Mouse (Mus musculus): Measurements from ENCODE around the gene Lrba.

Gene Lrba

DNA sequence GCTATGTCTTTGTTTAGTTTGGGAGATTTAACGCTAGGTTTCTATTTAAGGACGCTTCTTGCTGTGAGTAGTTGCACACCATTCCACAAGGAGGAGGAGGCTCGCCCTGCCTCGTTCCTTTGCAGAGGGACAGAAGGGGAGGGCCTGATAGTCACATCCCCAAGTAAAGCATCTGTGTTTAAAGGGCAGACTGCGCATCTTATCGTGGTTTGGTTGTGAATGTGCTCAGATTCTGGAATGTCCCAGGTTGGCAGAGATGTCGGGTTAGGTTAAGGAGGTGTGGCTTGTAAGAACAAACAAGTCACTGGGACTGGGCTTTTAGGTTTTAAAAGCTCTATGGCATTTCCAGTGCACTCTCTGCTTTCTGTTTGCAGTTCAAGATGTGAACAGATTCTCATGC, 464.8 kb downstream of the Lrba start:
- DNase-seq, result peak; percentile 9

DNA sequence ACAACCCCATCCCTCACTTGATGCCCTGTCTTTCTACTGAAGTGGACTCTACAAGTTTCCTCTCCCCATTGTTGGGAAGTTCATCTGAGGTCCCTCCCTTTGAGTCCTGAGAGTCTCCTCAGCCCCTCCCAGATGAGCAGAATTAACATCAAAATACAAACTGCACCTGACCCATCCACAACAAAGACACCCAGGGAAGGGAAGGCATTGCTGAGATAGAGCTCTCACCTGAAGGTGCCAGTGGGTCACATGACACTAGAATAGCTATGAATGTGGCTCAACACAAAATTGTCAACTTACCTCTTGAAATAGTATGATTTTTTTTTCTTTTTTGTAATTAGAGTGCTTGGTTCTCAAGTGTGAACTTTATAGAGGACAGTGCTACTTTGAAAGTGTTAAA, 468.3 kb downstream of the Lrba start:
- no peak for DNase-seq

DNA sequence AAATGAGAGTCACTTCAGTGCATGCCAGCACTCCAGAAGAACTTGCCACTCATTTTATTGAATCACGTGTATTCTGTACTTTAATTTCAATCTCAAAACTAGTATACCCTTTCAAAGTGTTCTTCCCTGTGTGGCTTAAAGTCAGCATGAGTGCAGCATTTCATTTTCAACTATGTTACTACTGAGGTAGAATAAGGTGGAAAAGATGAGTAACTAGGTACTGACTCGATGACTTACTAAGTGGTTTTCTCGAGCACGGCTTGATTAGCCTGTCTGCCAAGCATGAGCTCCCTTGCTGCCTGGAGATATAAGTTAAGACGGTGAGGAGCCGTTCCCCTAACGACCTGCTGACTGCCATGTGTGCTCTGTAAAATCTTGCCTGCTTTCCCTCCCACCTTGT, 469.1 kb downstream of the Lrba start:
- no peak for DNase-seq

DNA sequence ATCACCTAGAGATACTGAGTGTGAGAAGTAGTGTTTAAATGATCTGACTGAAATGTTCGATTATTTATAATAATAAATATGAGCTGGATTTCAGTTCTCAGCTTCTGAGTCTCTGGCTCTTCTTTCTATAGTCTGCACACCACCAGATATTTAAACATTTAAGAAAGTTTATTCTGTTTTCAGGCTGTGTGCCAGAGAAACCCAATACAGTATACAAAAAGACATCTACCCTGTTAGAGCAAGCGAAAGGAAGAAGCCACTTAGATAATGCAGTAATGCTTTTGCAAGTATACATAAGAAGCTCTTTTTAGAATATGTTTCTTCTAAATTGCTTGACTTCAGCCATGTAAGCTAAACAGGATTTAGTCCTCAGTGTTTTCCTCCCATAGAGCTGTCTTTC, 474.5 kb downstream of the Lrba start:
- no peak for DNase-seq

DNA sequence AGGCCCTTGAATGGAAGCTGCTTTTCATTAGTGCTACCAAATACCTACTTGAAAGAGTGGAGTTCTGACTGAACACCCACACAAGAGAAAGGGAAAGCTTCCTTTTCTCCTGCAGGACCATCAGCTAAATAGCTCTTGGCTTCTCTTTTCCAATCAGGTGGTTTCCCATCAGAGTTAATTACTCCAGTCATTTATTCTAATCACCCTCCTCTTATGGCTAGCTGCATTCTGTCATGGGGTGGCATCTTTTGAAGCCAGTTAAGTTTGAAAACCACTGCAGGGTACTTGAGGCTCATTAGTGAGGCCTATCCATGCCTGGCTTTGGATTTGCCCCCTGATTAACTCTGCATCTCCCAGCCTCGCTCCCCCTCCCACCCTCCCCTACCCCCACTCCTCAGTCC, 476.7 kb downstream of the Lrba start:
- no peak for DNase-seq

DNA sequence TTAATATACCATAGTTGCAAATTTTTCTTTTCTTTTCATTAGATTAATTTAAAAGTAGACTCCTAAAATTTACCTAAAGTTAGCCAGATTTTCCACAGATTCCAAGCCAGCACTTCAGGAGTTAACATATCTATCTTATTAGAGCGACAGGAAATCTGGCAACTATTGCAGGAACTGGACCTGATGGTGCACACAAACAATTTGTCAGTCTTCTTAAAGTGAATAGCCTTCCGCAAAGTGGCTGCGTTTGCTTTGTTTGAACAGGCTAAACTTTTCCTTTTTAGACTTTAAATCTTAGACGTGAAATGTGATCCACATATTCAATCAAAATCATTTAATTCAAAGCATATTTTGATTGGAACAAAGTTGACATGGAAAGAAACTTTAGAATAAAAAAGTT, 485.0 kb downstream of the Lrba start:
- no peak for DNase-seq

DNA sequence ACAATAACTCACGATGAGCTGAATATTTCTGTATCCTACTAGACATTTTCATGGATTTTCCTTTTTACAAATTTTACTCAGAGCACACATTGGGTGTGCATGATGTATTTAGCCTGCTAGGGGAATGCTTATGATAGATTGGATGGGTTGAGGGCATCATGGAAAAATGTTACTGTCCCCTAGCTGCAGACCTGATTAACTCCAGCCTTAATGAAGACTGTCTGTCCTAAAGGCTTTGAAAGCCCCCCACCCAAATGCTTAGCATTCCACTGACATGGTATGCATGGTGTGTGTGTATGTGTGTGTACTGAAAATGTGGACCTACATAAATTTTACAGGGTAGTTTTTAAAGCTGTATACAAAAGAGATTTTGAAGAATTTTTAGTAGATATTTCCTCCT, 487.1 kb downstream of the Lrba start:
- no peak for DNase-seq

DNA sequence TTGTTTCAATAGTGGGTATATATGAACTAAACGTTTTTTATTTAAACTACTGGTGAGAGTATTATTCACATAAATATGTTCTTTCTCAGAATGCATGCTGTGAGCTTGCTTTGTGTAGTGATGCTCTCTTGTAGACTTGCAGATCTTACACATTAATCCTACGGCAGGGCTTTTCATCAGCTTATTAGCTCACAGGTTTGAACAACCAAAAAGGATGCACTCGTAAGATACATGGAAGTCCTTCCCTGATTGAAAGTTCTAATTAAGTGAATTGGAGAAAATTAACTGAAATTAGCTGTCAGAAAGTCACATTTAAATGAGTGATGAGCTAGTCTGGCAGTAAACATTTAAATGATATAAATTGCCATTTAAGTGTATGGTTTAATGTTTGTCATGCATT, 488.3 kb downstream of the Lrba start:
- no peak for DNase-seq

DNA sequence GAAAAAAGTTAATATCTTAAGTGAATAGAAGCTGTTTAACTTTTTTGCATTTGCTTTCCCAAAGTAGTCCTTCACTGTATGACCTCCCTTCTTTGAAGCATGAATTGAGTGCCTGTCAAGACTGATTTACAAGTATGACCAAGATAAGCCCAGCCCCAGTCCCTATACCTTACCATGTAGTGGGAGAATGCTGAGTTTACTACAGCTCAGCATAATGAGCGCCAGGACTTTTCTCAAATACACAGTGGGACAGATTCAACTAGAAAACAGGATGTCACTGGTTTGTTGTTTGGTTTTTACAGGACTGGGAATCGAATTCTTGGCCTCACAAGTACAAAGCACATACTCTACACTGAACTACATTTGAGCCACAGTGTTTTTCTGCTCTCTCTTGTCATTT, 490.0 kb downstream of the Lrba start:
- no peak for DNase-seq

DNA sequence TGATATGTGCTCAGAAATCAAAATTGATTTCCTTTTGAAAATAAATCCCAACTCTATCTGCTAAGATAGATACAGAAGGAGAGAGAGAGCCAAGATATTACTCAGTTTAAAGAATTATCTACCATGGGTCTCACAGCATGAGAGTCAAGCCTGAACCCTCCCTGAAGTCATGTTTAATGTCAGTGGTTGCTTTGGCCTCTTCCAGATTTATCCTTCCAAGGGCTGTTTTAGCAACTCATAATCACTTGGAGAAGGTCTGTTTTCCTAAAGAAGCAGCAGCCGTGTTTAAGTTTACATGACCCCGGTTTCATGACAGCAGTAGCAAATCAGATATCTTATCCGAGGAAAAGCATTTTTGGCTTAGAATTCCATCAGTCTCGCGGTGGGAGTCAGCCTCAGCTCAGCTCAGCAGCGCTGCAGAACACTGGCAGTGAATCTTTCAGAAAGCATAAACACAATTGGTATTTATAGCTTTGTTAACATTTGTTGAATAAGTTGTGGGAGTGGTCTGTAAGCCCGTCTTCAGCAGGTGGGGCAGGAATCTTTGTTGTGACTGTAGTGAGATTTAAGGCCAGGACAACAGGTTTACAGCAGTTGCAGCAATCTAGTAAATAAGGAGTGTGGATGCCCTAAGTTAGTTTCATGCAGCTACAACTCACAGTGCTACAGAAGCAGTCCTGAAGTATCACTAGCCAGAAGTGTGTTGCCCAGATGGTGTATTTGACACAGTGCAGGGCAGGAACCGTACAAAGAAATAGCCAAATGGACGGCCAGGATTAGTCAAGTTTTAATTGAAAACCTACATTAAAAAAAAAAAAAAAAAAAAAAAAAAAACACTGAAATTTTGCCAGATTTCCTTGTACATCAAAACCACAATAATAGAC, 499.2 kb downstream of the Lrba start:
- DNase-seq, result no peak

DNA sequence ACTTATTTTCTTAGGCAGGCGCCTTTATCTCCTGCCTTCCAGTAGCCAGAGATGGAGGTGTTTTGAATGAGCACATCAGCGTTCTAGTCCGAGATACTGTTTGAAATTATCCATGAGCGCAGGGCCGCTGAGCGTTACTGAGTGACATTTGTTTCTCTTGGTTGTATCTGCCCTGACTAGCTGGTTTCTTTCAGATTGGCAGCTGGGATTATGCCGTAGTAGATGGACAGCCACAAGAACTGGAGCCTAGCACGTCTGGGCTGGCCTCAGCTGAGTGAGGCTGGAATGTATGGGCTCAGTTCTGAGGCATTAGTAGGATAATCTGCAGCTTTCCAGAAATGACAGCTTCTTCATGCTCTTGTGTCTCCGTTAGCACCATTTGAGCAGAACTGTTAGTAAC, 500.6 kb downstream of the Lrba start:
- no peak for DNase-seq

DNA sequence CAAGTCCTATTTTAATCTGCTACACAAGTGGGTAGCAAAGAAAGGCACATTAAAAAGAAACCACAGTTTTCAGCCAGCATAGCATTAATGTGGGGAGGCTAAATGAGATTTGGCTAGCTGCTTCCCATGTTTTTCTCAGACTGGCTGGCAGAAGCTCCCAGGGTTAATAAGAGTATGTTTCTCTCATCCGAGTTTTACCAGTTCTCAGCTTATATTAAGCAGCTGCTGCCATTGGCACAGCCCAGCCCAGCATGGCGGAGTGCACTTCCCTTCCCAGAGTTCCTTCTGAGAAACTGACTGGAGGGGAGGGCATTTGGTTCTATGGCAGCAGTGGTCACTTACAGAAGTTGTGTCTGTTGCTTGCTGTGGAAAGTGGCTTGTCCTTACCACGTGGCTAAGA, 514.4 kb downstream of the Lrba start:
- DNase-seq, result no peak

DNA sequence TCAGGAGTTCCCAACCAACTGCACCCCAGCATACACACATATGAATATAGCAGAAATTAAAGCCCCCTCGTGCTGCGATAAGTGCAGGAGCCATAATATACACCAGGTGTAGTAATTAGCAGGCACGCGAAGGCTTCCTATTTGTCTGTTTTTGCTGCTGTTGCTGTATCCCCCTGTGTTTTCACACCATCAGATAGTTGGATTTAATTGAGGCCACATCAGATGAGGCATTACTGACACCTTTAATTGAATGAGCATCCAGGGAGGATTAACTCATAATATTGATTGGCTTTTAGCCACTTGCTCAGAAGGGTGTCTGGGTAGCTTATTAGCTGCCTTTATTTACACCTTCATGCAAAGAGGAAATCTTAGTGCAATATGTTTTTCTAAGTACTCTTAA, 515.3 kb downstream of the Lrba start:
- no peak for DNase-seq

DNA sequence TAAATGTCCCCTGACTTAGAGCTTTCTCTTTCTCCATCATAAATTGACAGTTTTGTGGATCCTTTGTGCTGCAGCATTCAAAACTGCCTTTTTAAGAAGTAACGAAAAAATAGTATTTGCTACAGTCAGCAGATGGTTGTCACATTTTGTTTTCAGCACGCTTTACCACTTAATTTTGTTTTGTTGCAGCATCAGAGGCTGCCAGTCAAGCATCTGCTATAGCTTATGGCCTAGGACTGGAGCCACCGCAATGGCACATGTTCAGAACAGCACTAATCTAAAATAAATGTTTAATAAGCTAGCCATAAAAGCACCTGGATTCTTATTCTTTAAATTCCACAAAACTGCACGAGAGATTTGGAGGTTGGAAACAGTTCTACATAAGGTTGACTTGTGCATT, 520.9 kb downstream of the Lrba start:
- peak; percentile 21 for DNase-seq

DNA sequence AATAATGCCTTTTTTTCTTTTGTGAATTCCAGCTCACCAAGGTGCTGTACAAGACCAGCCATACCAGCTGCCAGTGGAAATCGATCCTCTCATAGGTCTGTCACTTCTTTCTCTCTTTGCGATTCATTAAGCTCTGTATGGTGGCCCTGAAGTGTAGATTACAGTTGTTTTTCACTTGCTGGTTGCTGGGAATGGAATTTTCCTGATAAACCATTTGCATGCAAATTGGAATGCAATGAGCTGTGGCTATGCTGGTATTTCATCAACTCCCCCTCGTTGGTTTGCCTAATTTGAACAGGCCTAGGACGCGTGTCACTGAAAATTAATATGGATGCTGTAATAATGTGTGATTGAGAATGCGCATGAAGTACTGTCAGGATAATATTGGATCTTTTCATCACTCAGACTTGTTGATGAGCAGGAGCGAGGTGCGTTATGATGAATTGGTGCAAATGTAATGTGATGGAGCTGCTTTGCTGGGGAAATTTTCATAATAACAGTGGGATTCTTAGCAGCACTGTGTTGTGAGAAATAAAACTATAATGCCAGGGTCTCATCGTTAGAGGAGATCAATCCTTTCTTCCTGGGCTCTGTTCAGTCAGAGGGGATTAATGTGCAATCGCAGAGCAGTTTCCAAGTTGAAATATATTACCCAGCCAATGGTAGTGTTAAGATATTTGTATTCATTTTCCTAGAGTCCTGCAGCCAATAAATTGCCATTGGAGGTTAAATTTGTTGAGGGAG, 521.5 kb downstream of the Lrba start:
- no peak for DNase-seq

DNA sequence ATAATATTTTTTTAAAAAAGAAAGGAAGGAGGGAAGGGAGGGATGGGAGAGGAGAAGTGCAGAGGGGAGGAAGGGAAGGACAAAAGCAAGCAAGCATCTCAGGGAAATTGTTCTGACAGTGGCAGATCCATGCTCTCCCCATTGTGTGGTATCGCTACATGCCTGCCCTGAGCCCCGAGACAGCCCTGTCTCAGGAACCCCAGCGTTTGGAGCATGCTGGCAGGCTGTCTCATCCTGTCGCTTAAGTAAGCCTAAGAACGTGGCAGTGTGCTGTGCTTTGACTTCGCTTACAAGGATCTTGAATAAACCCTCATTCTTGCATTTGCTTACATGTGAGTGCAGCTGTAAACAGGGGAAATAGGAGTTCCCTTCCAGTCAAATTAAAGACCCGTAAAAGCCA, 526.2 kb downstream of the Lrba start:
- DNase-seq, result no peak

DNA sequence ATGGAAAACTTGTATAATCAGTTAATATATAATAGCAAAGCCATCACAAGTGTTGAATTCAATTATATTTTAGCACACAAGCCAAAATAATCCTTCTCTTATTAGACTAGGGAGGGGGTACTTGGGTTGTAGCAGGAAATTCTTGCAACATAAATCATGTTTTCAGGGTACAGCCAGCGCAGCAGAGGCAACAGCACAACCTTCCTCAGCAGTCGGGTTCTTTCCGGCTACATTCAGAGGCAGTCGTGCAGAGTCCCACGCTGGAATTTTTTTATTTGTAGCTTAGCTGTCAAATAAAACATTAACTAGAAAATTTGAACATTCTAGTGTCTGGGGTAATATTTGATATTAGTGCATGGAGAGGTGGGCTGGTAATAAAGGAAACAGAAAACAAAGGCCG, 529.7 kb downstream of the Lrba start:
- no peak for DNase-seq

DNA sequence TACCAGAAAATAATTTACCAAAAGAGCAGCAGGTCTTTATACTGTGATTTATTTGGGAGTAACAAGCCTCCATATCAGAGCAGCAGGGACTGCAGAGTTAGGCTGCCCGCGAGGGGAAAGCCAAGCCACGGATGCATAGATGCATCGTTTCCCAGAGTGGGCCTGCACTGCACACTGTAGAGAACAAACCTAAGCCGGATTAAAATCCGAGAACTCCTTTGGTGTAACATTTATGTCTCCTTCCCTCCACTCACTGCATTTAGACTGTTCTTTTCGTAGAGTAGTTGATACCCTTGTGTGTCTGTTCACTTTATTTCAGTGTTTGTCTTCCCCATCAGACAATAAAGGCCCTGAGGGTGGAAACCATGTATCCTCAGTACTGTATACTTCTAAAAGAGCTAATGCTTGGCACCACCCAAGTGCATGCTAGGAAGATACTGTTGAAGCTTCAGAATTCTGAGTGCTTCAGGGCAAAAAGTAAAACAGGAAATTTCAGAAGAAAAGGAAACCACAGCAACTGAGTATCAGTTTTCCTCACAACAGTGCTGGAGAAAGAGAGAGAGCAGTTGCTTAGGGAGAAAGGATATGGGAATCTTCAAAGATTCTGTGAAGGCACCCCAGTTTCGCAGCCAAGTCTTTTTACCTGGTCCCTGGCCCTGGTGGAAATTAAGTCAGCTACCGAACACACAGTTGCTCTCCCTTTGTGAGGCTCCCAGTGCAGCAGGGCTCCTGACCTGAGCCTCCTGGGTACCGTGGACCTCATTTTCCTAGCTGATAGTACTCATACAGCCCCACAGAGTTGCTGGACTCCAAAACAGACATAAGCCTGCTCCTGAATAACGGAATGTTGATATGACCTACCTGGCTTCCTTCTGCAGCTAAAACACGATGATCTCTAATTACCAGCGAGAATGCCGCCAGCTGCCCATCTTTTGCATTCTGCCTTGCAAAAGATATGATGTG, 530.4 kb downstream of the Lrba start:
- no peak for DNase-seq

DNA sequence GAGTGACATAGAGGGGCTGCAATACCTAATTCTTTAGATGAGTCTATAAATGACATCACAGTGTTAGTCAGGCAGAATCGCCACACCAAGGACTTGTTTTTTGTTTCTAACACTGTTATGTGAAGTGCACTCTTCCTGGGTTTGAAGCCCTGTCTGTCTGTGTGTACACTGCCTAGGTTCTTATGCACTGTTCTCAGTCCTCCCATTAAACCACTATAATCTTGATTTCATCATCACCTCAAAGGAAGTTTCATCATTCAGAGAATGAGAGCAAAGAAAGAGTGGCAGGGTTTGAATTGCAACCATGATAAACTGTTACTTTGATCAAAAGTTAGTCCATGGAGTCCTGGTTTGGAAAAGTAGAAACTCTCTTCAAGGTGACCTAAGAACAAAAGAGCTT, 532.1 kb downstream of the Lrba start:
- no peak for DNase-seq

DNA sequence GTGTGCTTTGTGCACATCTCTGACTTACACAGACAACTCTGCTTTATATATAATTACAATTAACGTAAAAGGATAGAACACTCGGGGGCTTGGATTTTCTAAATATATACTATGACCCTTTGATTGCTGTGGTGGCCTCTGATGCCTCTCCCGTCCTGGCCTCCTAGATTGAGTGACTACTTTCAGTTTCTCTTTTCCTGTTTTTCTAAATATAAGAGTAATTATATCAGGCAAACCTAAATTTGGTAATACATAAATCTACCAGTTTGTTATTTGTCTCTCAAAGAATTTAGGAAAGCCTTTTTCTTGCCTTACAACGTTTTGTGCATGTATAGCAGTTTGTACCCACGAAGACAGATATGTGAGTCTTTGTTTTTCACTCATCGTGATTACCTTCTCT, 534.2 kb downstream of the Lrba start:
- no peak for DNase-seq

DNA sequence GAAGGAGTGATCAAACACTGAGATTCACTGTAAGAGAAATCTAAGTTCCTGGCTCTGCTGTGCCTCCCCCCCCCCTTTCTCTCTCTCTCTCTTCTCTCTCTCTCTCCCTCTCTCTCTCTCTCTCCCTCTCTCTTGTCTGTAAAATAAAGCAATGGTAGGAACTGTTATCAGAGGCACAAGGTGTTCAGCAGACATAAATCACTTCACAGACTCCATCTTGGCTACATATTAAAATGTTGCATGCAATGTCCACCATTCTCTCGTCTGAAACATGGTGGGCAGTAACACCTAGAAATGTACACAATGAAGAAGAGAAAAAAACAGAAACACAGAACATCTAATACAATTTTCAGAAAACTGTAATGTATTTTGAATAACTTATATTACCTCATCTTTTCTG, 534.9 kb downstream of the Lrba start:
- no peak for DNase-seq

DNA sequence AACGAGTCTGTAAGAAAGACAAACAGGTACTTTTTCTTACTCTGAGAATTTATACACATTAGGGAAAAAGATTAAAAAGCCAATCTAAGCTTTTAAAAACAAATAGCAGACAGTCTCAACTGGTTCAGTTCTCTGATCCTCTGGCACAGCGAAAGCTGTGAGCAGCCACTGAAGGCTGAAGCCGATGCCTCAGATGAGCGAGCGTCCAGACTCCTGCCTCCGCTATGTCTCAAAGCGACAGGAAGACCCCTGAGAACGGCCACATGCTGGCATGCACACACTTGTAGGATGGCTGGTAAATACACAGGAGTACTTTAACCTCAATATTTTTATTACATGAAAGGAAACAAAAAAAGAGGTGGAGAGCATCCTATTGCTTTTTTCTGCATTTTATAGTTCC, 535.4 kb downstream of the Lrba start:
- DNase-seq, result no peak

DNA sequence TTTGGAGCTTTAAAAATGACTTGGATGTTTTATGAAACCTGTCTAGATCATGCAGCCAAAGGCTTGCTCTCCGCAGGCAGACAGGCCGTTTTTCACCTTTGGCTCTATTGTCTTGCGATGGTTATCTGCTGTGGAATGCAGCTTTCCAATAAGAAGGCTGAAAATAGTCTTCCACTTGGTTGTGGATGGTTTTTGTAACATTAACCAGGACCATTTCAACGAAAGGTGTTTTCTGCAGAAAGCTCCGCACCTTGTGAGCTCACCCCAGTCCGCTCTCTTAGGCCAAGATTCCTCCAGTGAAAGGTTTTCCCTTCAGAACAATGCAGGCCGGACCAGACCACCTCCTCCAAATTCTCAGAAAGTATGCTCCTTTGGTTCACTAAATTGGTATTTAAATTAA, 536.0 kb downstream of the Lrba start:
- DNase-seq, result no peak

Data from cerebellum, adult 11-12 months (tissue).